Mouse (Mus musculus): ENCODE measurements around the gene Jph2.
"Not testable (repeated sequence)": the region's sequence is repeated elsewhere in the genome, so short reads cannot be mapped to it uniquely, and the experiment has no call there.

Gene Jph2

GRCm38 (mm10) chr2:163411840-163412239 lies 14.0 kb upstream of the Jph2 start:
- in situ Hi-C loops (cut with MboI), result no loop called here

- in situ Hi-C loops (cut with MboI), result not testable (repeated sequence)
These were observed 13.6 kb upstream of the Jph2 start for GRCm38 (mm10) chr2:163411344-163411743.

GRCm38 (mm10) chr2:163410211-163410610 lies 12.4 kb upstream of the Jph2 start:
- in situ Hi-C loops (cut with MboI), result no loop called here

GRCm38 (mm10) chr2:163404037-163404815 lies 6.4 kb upstream of the Jph2 start:
- in situ Hi-C loops (cut with MboI), result no loop called here

- in situ Hi-C loops (cut with MboI), result no loop called here
These were observed 3.4 kb upstream of the Jph2 start for GRCm38 (mm10) chr2:163401221-163401620.

GRCm38 (mm10) chr2:163399222-163399621 lies 1.4 kb upstream of the Jph2 start:
- in situ Hi-C loops (cut with MboI), result no loop called here

- in situ Hi-C loops (cut with MboI), result no loop called here
These were observed 977 bp upstream of the Jph2 start for GRCm38 (mm10) chr2:163398770-163399169.

- in situ Hi-C loops (cut with MboI), result no loop called here
These were observed 722 bp downstream of the Jph2 start for GRCm38 (mm10) chr2:163397071-163397470.

- in situ Hi-C loops (cut with MboI), result no loop called here
These were observed 2.8 kb downstream of the Jph2 start for GRCm38 (mm10) chr2:163394977-163395376.

GRCm38 (mm10) chr2:163393976-163394375 lies 3.8 kb downstream of the Jph2 start:
- in situ Hi-C loops (cut with MboI), result no loop called here

GRCm38 (mm10) chr2:163393241-163393640 lies 4.6 kb downstream of the Jph2 start:
- in situ Hi-C loops (cut with MboI), result no loop called here

- in situ Hi-C loops (cut with MboI), result no loop called here
These were observed 5.4 kb downstream of the Jph2 start for GRCm38 (mm10) chr2:163392436-163392835.

- in situ Hi-C loops (cut with MboI), result no loop called here
These were observed 11.2 kb downstream of the Jph2 start for GRCm38 (mm10) chr2:163386423-163387190.

- in situ Hi-C loops (cut with MboI), result no loop called here
These were observed 12.7 kb downstream of the Jph2 start for GRCm38 (mm10) chr2:163385126-163385525.

- in situ Hi-C loops (cut with MboI), result no loop called here
These were observed 16.5 kb downstream of the Jph2 start for GRCm38 (mm10) chr2:163381246-163381645.

- in situ Hi-C loops (cut with MboI), result no loop called here
These were observed 18.4 kb downstream of the Jph2 start for GRCm38 (mm10) chr2:163379366-163379765.

- in situ Hi-C loops (cut with MboI), result no loop called here
These were observed 21.7 kb downstream of the Jph2 start for GRCm38 (mm10) chr2:163376082-163376481.

- in situ Hi-C loops (cut with MboI), result no loop called here
These were observed 22.3 kb downstream of the Jph2 start for GRCm38 (mm10) chr2:163375468-163375867.

GRCm38 (mm10) chr2:163372627-163373026 lies 25.2 kb downstream of the Jph2 start:
- in situ Hi-C loops (cut with MboI), result no loop called here

- in situ Hi-C loops (cut with MboI), result no loop called here
These were observed 27.6 kb downstream of the Jph2 start for GRCm38 (mm10) chr2:163370175-163370574.

- in situ Hi-C loops (cut with MboI), result no loop called here
These were observed 32.8 kb downstream of the Jph2 start for GRCm38 (mm10) chr2:163364785-163365541.

Measured in mature B cell (primary cell).